Mouse (Mus musculus) embryonic facial prominence, embryonic 13.5 days (tissue): Measurements from ENCODE around the gene Rita1. TPM values are rescaled to one million over a fixed set of nuclear protein-coding genes. Genes with fewer than 3 reads are reported as not detected.

Experiments used
- ATAC-seq: fragments of 200-750 bp; cut with Nextera tagmentation; 2 replicates; pipeline ENCODE4 v1.8.0; 2017; ENCODE audit warnings: low read depth; ENCODE audit not compliant: insufficient number of reproducible peaks, insufficient read depth, low FRiP score, low TSS enrichment
- H3K27ac ChIP-seq: fragments of 300-500 bp; sonication (generic); 2 replicates; pipeline ENCODE4 v1.5.1; 2015; ENCODE audit warnings: moderate library complexity, mild to moderate bottlenecking, inconsistent platforms
- H3K27me3 ChIP-seq: fragments of 300-500 bp; sonication (generic); 2 replicates; pipeline ENCODE4 v1.6.1; 2015; ENCODE audit warnings: mild to moderate bottlenecking, inconsistent platforms
- H3K36me3 ChIP-seq: fragments of 300-500 bp; sonication (generic); 2 replicates; pipeline ENCODE4 v1.6.1; 2015; ENCODE audit warnings: mild to moderate bottlenecking, inconsistent platforms
- H3K4me1 ChIP-seq: fragments of 300-500 bp; sonication (generic); 2 replicates; pipeline ENCODE4 v1.6.1; 2015; ENCODE audit warnings: inconsistent platforms
- H3K4me2 ChIP-seq: fragments of 300-500 bp; sonication (generic); 2 replicates; pipeline ENCODE4 v1.6.1; 2015; ENCODE audit warnings: moderate library complexity, mild to moderate bottlenecking, inconsistent platforms
- H3K4me3 ChIP-seq: fragments of 300-500 bp; sonication (generic); 2 replicates; pipeline ENCODE4 v1.5.1; 2015; ENCODE audit warnings: mild to moderate bottlenecking, inconsistent platforms
- H3K9ac ChIP-seq: fragments of 300-500 bp; sonication (generic); 2 replicates; pipeline ENCODE4 v1.6.1; 2015; ENCODE audit warnings: mild to moderate bottlenecking, inconsistent platforms
- H3K9me3 ChIP-seq: fragments of 300-500 bp; sonication (generic); 2 replicates; pipeline ENCODE4 v1.6.1; 2016; ENCODE audit warnings: inconsistent platforms
- WGBS: fragments of 180-500 bp; shearing (Covaris S2); methylation state at CpG from one replicate; pipeline ENCODE4 v1.1.7; 2015; ENCODE audit warnings: mixed read lengths; 5-methylcytosine and 5-hydroxymethylcytosine counted together
- polyA plus RNA-seq: library from polyadenylated mRNA; unstranded; fragments of >200 nt; fragmentation: Nextera tagmentation; extraction: Ambion mirVana; gene quantifications from 2 replicates; pipeline ENCODE4 v1.2.1, GENCODE M21; 2015

Rita1 gene
- polyA plus RNA-seq, 1 experiment from 2014 or later, result 16.2 TPM

GRCm38 (mm10) chr5:120594485-120594884, 17.9 kb downstream of the Rita1 start:
- no peak overlapping the region for H3K9ac ChIP-seq
- no peaks in the 10 kb centered on the region for H3K36me3 ChIP-seq
- H3K4me1 ChIP-seq, result no peaks in the 10 kb centered on the region
- 87% methylated on average over 6 of the region's 6 CpGs for WGBS
- no peak overlapping the region for H3K4me3 ChIP-seq
- no peak overlapping the region for H3K27ac ChIP-seq
- no peaks in the 10 kb centered on the region for H3K27me3 ChIP-seq
- no peak for ATAC-seq
- H3K9me3 ChIP-seq, result no peaks in the 10 kb centered on the region
- no peak overlapping the region for H3K4me2 ChIP-seq

- ATAC-seq, result no peak
- Histone ChIP-seq H3K27me3 (no peaks in the 10 kb centered on the region), H3K4me1 (peaks cover 15% of the 10 kb centered on the region), H3K9ac (no peak overlapping the region), H3K4me3 (no peak overlapping the region), H3K4me2 (no peak overlapping the region), H3K9me3 (no peaks in the 10 kb centered on the region), H3K27ac (no peak overlapping the region), H3K36me3 (no peaks in the 10 kb centered on the region)
- 67% methylated on average over 7 of the region's 7 CpGs for WGBS
These were observed 20.2 kb downstream of the Rita1 start for GRCm38 (mm10) chr5:120592141-120592540.

GRCm38 (mm10) chr5:120590356-120591010, 21.9 kb downstream of the Rita1 start:
- H3K4me3 ChIP-seq, result no peak overlapping the region
- H3K9ac ChIP-seq, result no peak overlapping the region
- H3K36me3 ChIP-seq, result no peaks in the 10 kb centered on the region
- ATAC-seq, result no peak
- no peaks in the 10 kb centered on the region for H3K9me3 ChIP-seq
- H3K4me1 ChIP-seq, result peaks cover 27% of the 10 kb centered on the region
- H3K27me3 ChIP-seq, result no peaks in the 10 kb centered on the region
- no peak overlapping the region for H3K4me2 ChIP-seq
- WGBS, result 74% methylated on average over 16 of the region's 16 CpGs
- no peak overlapping the region for H3K27ac ChIP-seq

GRCm38 (mm10) chr5:120588569-120589094, 23.8 kb downstream of the Rita1 start, which contains the start of the genes Tpcn1 and Iqcd:
Gene Tpcn1, minus strand, starts transcription at chr5:120588673.
Gene Iqcd, plus strand, starts transcription at chr5:120589016.
- H3K4me2 ChIP-seq, result peak within 1 kb of the TSS; percentile 98
- no peaks in the 10 kb centered on the region for H3K9me3 ChIP-seq
- peak within 1 kb of the TSS; percentile 88 for H3K9ac ChIP-seq
- H3K4me3 ChIP-seq, result peak within 1 kb of the TSS; percentile 84
- peak; percentile 92 for ATAC-seq
- H3K36me3 ChIP-seq, result peaks cover 12% of the 10 kb centered on the region
- peaks cover 33% of the 10 kb centered on the region for H3K4me1 ChIP-seq
- H3K27ac ChIP-seq, result peak within 1 kb of the TSS; percentile 73
- 0% methylated on average over 35 of the region's 35 CpGs for WGBS
- no peaks in the 10 kb centered on the region for H3K27me3 ChIP-seq

DNA sequence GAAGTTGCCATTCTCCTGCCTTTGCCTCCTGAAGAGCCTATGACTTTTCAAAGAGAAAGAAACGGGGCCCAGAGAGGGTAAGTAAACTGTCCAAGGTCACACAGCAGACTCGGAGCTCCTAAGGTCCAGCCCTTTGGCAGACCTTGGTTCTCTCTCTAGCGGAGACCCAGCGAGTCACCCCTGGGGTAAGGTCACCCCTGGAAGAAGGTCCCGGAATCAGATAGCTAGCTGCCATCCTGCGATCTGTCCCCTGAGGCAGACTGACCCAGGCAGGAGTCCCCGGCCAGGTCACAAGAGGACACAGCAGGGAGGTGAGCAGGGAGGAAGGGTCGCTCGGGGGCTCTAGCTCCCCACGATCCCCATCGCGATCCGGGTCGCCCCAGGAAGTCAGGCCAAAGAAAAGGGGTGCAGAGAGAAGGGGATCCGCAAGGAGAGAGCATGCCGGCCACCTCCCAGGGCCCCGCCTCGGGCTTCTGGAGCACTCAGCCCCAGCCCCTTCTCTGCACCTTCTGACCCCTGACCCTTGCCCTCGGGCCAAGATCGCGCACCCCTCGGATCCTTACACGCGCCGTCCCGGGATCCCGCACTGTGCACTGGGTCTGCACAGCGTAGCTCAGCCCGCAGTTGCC, 24.3 kb downstream of the Rita1 start:
- 1% methylated on average over 29 of the region's 29 CpGs for WGBS
- H3K27ac ChIP-seq, result peak overlapping the region; percentile 73
- H3K4me1 ChIP-seq, result peaks cover 33% of the 10 kb centered on the region
- ATAC-seq, result no peak
- peak overlapping the region; percentile 84 for H3K4me3 ChIP-seq
- H3K36me3 ChIP-seq, result peaks cover 18% of the 10 kb centered on the region
- H3K4me2 ChIP-seq, result peak overlapping the region; percentile 98
- peak overlapping the region; percentile 88 for H3K9ac ChIP-seq
- H3K27me3 ChIP-seq, result no peaks in the 10 kb centered on the region
- H3K9me3 ChIP-seq, result no peaks in the 10 kb centered on the region

DNA sequence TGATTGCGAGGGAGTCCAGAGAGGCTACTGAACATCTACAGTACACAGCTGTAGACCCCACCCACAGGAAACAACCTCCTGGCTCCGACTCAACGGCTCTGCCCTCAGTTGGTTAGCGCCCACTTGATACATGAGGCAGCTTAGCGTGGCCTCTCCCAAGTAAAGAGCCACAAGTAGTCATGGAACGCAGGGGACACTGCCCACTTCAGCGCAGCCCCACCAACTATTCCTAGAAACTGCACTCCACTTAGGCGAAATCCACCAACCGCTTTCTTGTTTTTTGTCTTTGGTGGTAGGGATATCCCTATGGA, 24.8 kb downstream of the Rita1 start:
- Histone ChIP-seq H3K4me1 (peaks cover 33% of the 10 kb centered on the region), H3K4me3 (peak overlapping the region; percentile 84), H3K27ac (peak overlapping the region; percentile 73), H3K9ac (peak overlapping the region; percentile 88), H3K4me2 (peak overlapping the region; percentile 98), H3K27me3 (no peaks in the 10 kb centered on the region), H3K9me3 (no peaks in the 10 kb centered on the region), H3K36me3 (peaks cover 21% of the 10 kb centered on the region)
- no peak for ATAC-seq
- 26% methylated on average over 9 of the region's 9 CpGs for WGBS

DNA sequence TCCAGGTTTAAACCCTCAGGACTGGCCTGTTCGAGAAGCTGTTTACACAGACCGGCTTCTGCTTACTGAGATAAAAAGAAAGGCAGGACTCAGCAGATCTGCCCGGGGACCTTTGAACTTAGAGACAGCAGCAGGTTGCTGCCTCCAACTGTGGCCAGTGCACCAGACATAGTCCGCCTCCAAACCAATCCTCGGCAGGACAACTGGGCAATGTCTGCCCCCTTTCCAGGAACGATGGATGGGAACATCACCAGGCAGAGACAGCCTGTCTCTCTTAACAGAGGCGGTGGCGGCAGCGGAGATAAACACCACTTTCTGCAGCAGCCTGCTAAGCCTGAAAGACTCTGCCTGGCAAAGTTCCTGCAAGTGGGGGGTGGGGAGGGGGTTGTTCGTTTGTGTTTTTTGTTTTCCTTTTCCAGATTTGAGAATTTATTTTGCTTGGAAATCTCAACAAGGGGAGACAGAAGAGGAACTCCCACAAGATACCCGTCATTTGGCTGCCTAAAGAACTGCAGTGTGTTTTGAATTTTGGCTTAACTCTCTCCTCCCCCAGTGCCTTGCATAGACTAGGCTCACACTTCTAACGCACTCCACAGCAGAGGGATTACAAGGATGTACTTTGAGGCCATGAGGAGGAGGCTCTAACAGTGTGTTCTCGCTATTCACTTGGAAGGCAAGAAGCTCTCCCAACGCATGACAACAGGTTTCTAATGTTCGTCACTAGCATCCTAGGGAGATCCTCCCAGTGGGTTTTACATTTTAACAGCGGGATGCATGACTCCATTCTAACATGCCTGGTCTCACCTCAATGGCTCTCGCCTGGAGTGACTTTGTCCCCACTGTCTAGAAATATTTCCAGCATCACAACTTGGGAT, 25.4 kb downstream of the Rita1 start:
- 9% methylated on average over 17 of the region's 17 CpGs for WGBS
- H3K9ac ChIP-seq, result peak overlapping the region; percentile 88
- peak overlapping the region; percentile 73 for H3K27ac ChIP-seq
- peak overlapping the region; percentile 98 for H3K4me2 ChIP-seq
- no peaks in the 10 kb centered on the region for H3K9me3 ChIP-seq
- H3K4me3 ChIP-seq, result peak overlapping the region; percentile 84
- ATAC-seq, result no peak
- no peaks in the 10 kb centered on the region for H3K27me3 ChIP-seq
- H3K4me1 ChIP-seq, result peaks cover 33% of the 10 kb centered on the region
- H3K36me3 ChIP-seq, result peaks cover 25% of the 10 kb centered on the region

- Histone ChIP-seq H3K27ac (no peak overlapping the region), H3K27me3 (no peaks in the 10 kb centered on the region), H3K4me3 (no peak overlapping the region), H3K9ac (no peak overlapping the region), H3K4me2 (no peak overlapping the region), H3K36me3 (peaks cover 38% of the 10 kb centered on the region), H3K9me3 (no peaks in the 10 kb centered on the region), H3K4me1 (peaks cover 37% of the 10 kb centered on the region)
- 42% methylated on average over 15 of the region's 15 CpGs for WGBS
- no peak for ATAC-seq
These were observed 27.4 kb downstream of the Rita1 start for GRCm38 (mm10) chr5:120584968-120585367.

GRCm38 (mm10) chr5:120583511-120583910, 28.9 kb downstream of the Rita1 start:
- Histone ChIP-seq H3K4me2 (no peak overlapping the region), H3K9ac (no peak overlapping the region), H3K27ac (no peak overlapping the region), H3K4me1 (peaks cover 48% of the 10 kb centered on the region), H3K9me3 (no peaks in the 10 kb centered on the region), H3K4me3 (no peak overlapping the region), H3K36me3 (peaks cover 40% of the 10 kb centered on the region), H3K27me3 (no peaks in the 10 kb centered on the region)
- ATAC-seq, result no peak
- WGBS, result 87% methylated on average over 4 of the region's 4 CpGs

- H3K9me3 ChIP-seq, result no peaks in the 10 kb centered on the region
- WGBS, result 85% methylated on average over 9 of the region's 9 CpGs
- H3K4me3 ChIP-seq, result no peak overlapping the region
- no peak overlapping the region for H3K27ac ChIP-seq
- peaks cover 40% of the 10 kb centered on the region for H3K36me3 ChIP-seq
- H3K9ac ChIP-seq, result no peak overlapping the region
- H3K27me3 ChIP-seq, result no peaks in the 10 kb centered on the region
- H3K4me1 ChIP-seq, result peaks cover 43% of the 10 kb centered on the region
- H3K4me2 ChIP-seq, result no peak overlapping the region
- no peak for ATAC-seq
These were observed 30.4 kb downstream of the Rita1 start for GRCm38 (mm10) chr5:120582002-120582401.

DNA sequence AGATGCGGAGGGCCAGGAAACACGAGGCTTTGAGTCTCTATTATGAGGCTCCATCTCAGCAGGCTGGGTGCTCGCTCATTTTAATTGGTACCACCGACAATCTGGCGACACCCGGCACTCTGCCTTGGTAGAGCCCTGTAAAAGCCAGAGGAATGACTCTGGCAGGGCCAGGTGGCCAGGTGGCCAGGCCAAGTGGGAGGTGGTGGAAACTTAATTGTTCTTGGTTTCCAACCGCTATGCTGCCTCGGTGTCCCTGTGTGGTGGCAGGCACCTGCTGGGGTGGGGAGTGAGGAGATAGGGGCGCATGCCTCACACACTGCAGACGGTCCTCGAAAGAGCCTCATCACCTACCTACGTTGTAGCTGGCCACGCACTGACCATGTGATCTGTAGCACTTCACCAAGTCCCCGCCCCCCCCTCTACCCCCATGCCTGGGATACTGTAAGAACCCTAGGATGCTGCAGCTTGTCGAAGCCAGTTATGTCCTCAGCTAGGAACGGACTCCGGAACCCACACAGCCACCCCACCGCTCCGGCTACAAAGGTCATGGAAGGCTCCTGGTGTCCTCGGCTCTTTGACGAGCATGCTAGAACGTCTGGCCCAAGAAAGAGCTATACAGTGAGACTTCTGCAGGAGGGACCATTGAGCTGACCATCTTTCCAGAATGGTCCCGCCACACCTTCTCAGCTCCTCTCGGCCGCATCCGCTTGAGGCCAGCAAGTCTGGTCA, 32.3 kb downstream of the Rita1 start:
- Histone ChIP-seq H3K27me3 (no peaks in the 10 kb centered on the region), H3K36me3 (peaks cover 39% of the 10 kb centered on the region), H3K4me1 (peaks cover 38% of the 10 kb centered on the region), H3K9ac (no peak overlapping the region), H3K9me3 (no peaks in the 10 kb centered on the region), H3K4me2 (peak overlapping the region; percentile 24; the same call in 1 of the 2 replicates), H3K27ac (peak overlapping the region; percentile 78; the same call in 1 of the 2 replicates), H3K4me3 (no peak overlapping the region)
- ATAC-seq, result no peak
- WGBS, result 86% methylated on average over 26 of the region's 26 CpGs
